Mouse (Mus musculus): ENCODE measurements at regions not wholly inside any gene's neighbourhood (a gene's known extent, or its start where the extent isn't known, plus 50 kb on each side); places are given as distances from the start of the nearest gene placed in this dataset.

DNA sequence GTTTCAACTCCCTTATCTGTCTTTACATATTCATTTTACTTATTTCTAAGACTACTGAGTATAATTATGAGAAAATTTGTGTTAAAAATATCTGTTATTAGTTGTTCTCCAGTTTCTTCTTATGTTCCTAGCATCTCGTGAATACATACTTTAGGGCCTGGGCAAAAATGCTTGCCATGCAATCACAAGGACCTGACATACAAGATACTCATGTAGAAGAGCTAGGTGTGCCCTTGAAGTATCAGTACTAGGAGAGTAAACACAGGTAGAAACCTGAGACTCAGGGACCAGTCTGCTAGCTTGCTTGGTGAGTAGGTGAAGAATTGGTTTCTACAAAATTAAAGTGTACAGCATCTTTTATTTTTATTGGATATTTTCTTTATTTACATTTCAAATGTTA lies 101.7 kb downstream of the Klf6 start:
- H3K27ac ChIP-seq (ENCODE audit: control insufficient read depth, insufficient read depth, low read depth, low read length): no peak overlapping the region
- TF ChIP-seq POLR2A (IDR thresholded peaks at IDR 0.05; ENCODE audit: control insufficient read depth, low read depth, low read length) (no peak), CTCF (IDR thresholded peaks at IDR 0.05; ENCODE audit: control insufficient read depth, insufficient read depth, insufficient replicate concordance, low read depth, low read length) (no peak)
- H3K27me3 ChIP-seq (ENCODE audit: control insufficient read depth, insufficient read depth, low read length): no peaks in the 10 kb centered on the region
- no peaks in the 10 kb centered on the region for H3K36me3 ChIP-seq (ENCODE audit: control insufficient read depth, insufficient read depth, low read length)
- H3K4me1 ChIP-seq (ENCODE audit: control insufficient read depth, insufficient read depth, low read length): no peaks in the 10 kb centered on the region
- H3K4me3 ChIP-seq (ENCODE audit: control insufficient read depth, low read depth, low read length): no peak overlapping the region

DNA sequence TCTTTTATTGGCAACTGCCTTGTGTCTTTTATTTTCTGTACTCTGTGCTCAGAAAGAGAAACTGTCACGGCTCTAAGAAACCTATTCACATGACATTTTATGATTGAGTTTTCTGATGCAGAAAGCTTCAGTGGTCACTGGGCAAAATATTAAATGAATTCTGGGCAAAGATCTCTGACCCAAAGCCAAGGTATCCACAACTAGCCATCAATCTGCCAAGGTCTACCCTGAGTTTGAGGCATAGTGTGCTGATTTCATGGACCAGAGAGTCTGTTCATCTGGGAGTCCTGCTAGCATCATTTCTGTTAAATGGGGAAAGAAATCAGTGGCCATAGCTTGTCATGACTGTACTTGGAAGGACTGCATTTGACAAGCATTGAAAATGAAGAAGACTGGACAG lies 103.3 kb downstream of the Klf6 start:
- H3K4me1 ChIP-seq (ENCODE audit: control insufficient read depth, insufficient read depth, low read length): no peaks in the 10 kb centered on the region
- H3K36me3 ChIP-seq (ENCODE audit: control insufficient read depth, insufficient read depth, low read length): no peaks in the 10 kb centered on the region
- TF ChIP-seq CTCF (IDR thresholded peaks at IDR 0.05; ENCODE audit: control insufficient read depth, insufficient read depth, insufficient replicate concordance, low read depth, low read length) (no peak), POLR2A (IDR thresholded peaks at IDR 0.05; ENCODE audit: control insufficient read depth, low read depth, low read length) (no peak)
- no peak overlapping the region for H3K4me3 ChIP-seq (ENCODE audit: control insufficient read depth, low read depth, low read length)
- H3K27me3 ChIP-seq (ENCODE audit: control insufficient read depth, insufficient read depth, low read length): no peaks in the 10 kb centered on the region
- no peak overlapping the region for H3K27ac ChIP-seq (ENCODE audit: control insufficient read depth, insufficient read depth, low read depth, low read length)

DNA sequence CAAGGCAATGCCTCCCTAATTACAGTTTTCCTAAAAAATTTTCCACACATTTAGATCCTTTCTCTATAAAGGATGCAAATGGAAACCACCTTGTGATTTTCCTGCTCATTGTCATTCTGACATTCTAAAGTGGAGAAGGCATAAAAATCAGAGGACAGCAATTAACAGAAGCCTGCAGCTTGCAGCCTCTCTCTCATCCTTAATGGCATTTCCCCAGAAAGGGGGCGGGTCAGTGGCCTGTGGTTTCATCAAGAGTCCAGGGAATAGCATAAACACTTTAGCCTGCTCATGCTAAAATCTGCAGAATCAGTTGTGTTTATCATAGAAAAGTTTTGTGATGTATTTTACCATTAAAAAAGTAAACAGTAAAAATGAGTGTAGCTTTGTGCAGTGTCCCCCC lies 117.3 kb downstream of the Klf6 start:
- no peak overlapping the region for H3K4me3 ChIP-seq (ENCODE audit: control insufficient read depth, low read depth, low read length)
- no peaks in the 10 kb centered on the region for H3K4me1 ChIP-seq (ENCODE audit: control insufficient read depth, insufficient read depth, low read length)
- H3K36me3 ChIP-seq (ENCODE audit: control insufficient read depth, insufficient read depth, low read length): no peaks in the 10 kb centered on the region
- no peak overlapping the region for H3K27ac ChIP-seq (ENCODE audit: control insufficient read depth, insufficient read depth, low read depth, low read length)
- no peak for TF ChIP-seq CTCF (IDR thresholded peaks at IDR 0.05; ENCODE audit: control insufficient read depth, insufficient read depth, insufficient replicate concordance, low read depth, low read length)
- TF ChIP-seq POLR2A (IDR thresholded peaks at IDR 0.05; ENCODE audit: control insufficient read depth, low read depth, low read length): no peak
- H3K27me3 ChIP-seq (ENCODE audit: control insufficient read depth, insufficient read depth, low read length): no peaks in the 10 kb centered on the region

DNA sequence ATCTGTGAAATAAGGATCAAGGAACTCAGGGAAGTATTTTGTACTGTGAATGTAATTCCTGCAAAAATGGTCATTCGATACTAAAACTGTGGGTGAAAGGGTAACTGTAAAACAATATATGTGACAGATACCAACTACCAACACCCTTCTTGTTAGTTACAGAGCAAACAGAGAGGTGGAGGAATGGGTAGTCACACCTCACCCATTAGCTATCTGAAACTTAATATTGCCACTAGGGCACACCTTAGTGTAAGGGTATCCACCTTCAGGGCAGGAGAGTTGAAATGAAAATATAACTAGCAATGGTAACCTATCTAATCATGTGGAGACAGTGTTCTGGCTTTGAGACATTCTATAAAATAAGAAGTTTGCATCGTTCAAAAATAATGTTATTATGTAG lies 126.2 kb downstream of the Klf6 start:
- no peaks in the 10 kb centered on the region for H3K27me3 ChIP-seq (ENCODE audit: control insufficient read depth, insufficient read depth, low read length)
- H3K36me3 ChIP-seq (ENCODE audit: control insufficient read depth, insufficient read depth, low read length): no peaks in the 10 kb centered on the region
- no peak for TF ChIP-seq CTCF (IDR thresholded peaks at IDR 0.05; ENCODE audit: control insufficient read depth, insufficient read depth, insufficient replicate concordance, low read depth, low read length)
- TF ChIP-seq POLR2A (IDR thresholded peaks at IDR 0.05; ENCODE audit: control insufficient read depth, low read depth, low read length): no peak
- no peaks in the 10 kb centered on the region; the same call in none of the 2 replicates for H3K4me1 ChIP-seq (ENCODE audit: control insufficient read depth, insufficient read depth, low read length)
- H3K4me3 ChIP-seq (ENCODE audit: control insufficient read depth, low read depth, low read length): no peak overlapping the region
- H3K27ac ChIP-seq (ENCODE audit: control insufficient read depth, insufficient read depth, low read depth, low read length): no peak overlapping the region

DNA sequence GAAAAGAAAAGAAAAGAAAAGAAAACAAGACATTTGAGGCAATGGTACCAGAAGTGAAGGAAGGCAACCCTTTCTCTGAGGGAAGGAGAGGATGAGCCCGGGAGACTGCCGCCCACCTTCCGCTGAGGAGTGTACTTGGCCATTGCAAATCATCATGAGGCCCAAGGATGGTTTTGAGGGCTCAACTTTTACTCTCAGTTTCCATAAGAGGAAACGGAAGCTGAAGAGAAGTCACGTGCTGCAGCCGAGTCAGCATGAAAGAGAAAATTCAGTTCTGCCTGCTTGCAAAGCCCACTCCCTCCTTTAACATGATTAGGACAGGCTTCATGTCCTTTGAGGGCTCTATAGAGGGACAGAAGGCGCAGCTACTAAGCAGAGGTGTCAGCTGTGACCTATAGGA lies 127.1 kb downstream of the Klf6 start:
- H3K27me3 ChIP-seq (ENCODE audit: control insufficient read depth, insufficient read depth, low read length): no peaks in the 10 kb centered on the region
- H3K4me3 ChIP-seq (ENCODE audit: control insufficient read depth, low read depth, low read length): no peak overlapping the region
- no peaks in the 10 kb centered on the region for H3K36me3 ChIP-seq (ENCODE audit: control insufficient read depth, insufficient read depth, low read length)
- no peak overlapping the region for H3K27ac ChIP-seq (ENCODE audit: control insufficient read depth, insufficient read depth, low read depth, low read length)
- H3K4me1 ChIP-seq (ENCODE audit: control insufficient read depth, insufficient read depth, low read length): no peaks in the 10 kb centered on the region; the same call in none of the 2 replicates
- TF ChIP-seq CTCF (IDR thresholded peaks at IDR 0.05; ENCODE audit: control insufficient read depth, insufficient read depth, insufficient replicate concordance, low read depth, low read length): no peak

DNA sequence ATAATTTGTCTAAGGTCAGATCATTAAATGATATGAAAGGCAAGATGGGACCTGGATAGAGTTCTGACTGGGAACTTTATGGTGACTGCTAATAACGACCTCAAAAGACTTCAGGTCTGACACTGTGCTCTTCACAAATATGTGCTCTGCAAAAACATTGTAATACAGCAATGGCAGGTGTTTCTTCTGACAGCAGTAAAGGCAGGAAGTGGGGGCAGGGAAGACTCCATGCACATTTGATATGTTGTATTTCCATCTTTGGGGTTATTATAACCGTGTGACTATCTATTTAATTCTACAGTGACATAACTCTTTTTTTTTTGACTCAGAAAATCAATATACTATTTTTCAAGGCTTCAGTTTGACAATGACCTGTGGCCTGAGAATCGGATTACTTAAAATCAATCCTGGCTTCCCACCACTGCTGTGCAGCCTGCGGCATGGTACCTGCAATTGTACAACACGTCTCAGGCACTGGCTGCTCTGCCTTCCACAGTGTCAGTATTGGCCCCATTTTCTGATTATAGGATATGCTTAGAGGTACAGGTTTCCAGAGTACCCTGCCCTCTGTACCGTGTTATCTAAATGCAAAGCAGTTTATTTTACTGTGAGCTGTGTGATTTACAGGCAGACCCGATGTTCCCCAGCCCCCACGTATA lies 139.4 kb downstream of the Klf6 start:
- TF ChIP-seq CTCF (IDR thresholded peaks at IDR 0.05; ENCODE audit: control insufficient read depth, insufficient read depth, insufficient replicate concordance, low read depth, low read length) (no peak), POLR2A (IDR thresholded peaks at IDR 0.05; ENCODE audit: control insufficient read depth, low read depth, low read length) (no peak)

DNA sequence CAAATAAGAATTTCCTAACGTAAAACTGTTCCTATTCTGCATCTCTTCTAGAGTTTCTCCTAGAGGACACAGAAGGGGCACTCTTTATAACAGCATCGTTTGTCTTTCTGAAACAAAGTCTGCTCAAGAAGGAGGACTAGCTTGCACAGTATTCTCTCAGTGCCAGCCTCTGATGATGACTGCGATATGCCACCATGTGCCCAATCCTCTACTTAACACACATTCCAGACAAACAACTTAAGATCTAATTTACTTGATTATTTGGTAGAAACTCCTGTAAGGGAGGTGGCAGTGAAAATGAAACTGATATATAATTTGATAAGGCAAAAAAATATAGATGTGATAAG lies 139.9 kb downstream of the Klf6 start:
- TF ChIP-seq POLR2A (IDR thresholded peaks at IDR 0.05; ENCODE audit: control insufficient read depth, low read depth, low read length) (no peak), CTCF (IDR thresholded peaks at IDR 0.05; ENCODE audit: control insufficient read depth, insufficient read depth, insufficient replicate concordance, low read depth, low read length) (no peak)
- Histone ChIP-seq H3K27me3 (ENCODE audit: control insufficient read depth, insufficient read depth, low read length) (no peaks in the 10 kb centered on the region), H3K27ac (ENCODE audit: control insufficient read depth, insufficient read depth, low read depth, low read length) (no peak overlapping the region), H3K4me3 (ENCODE audit: control insufficient read depth, low read depth, low read length) (no peak overlapping the region), H3K36me3 (ENCODE audit: control insufficient read depth, insufficient read depth, low read length) (no peaks in the 10 kb centered on the region), H3K4me1 (ENCODE audit: control insufficient read depth, insufficient read depth, low read length) (no peaks in the 10 kb centered on the region)

More for the DNA sequence above, 139.4 kb downstream of the Klf6 start:
- Histone ChIP-seq H3K27me3 (ENCODE audit: control insufficient read depth, insufficient read depth, low read length) (no peaks in the 10 kb centered on the region), H3K36me3 (ENCODE audit: control insufficient read depth, insufficient read depth, low read length) (no peaks in the 10 kb centered on the region), H3K4me3 (ENCODE audit: control insufficient read depth, low read depth, low read length) (no peak overlapping the region), H3K27ac (ENCODE audit: control insufficient read depth, insufficient read depth, low read depth, low read length) (no peak overlapping the region), H3K4me1 (ENCODE audit: control insufficient read depth, insufficient read depth, low read length) (no peaks in the 10 kb centered on the region)

DNA sequence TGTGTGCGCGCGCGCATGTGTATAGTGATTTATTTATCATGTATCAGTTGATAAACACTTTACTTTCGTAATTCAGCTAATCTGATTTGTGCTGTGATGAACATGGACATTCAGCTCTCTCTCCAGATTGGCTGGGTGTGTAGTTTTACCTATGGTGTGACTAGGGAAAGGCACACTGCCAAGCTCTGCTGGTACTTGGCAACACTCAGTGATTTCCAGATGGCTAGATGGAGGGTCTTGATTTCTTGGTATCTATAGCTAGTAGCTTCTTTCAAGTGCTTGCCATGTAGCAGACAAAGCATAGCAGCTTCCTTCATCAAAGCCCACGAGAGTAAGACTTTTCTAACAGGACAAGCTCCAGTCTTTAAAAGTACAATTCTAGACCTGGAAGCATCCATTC lies 144.6 kb downstream of the Klf6 start:
- H3K27ac ChIP-seq (ENCODE audit: control insufficient read depth, insufficient read depth, low read depth, low read length): no peak overlapping the region
- H3K4me3 ChIP-seq (ENCODE audit: control insufficient read depth, low read depth, low read length): no peak overlapping the region
- TF ChIP-seq CTCF (IDR thresholded peaks at IDR 0.05; ENCODE audit: control insufficient read depth, insufficient read depth, insufficient replicate concordance, low read depth, low read length): no peak
- TF ChIP-seq POLR2A (IDR thresholded peaks at IDR 0.05; ENCODE audit: control insufficient read depth, low read depth, low read length): no peak
- no peaks in the 10 kb centered on the region for H3K4me1 ChIP-seq (ENCODE audit: control insufficient read depth, insufficient read depth, low read length)
- H3K36me3 ChIP-seq (ENCODE audit: control insufficient read depth, insufficient read depth, low read length): no peaks in the 10 kb centered on the region
- no peaks in the 10 kb centered on the region for H3K27me3 ChIP-seq (ENCODE audit: control insufficient read depth, insufficient read depth, low read length)
